Mouse (Mus musculus) heart, adult 18-20 months (tissue): ENCODE data around the gene Rasgrp3. TPM values are rescaled to one million over a fixed set of nuclear protein-coding genes. Genes with fewer than 3 reads are reported as not detected.
"Not testable (repeated sequence)": the region's sequence is repeated elsewhere in the genome, so short reads cannot be mapped to it uniquely, and the experiment has no call there.

Experiments
- DNase-seq, 2 experiments: peaks; one replicate each; pipeline ENCODE4 v3.0.0; 2021 to 2022; ENCODE audit warnings: mixed read lengths in 1 of 2
- long read RNA-seq, 2 experiments: library from polyadenylated mRNA; stranded (forward); transcript quantifications; one replicate each; pipeline ENCODE4 v2.0.0; 2021
- total RNA-seq, 2 experiments: library from RNA; stranded (reverse); gene quantifications; 2 replicates each; pipeline ENCODE4 v1.2.3; 2021

Rasgrp3 gene
- 10 to 100 TPM; 20.2 to 29.6 TPM for total RNA-seq
- long read RNA-seq, experiment 1, full-length matches to known transcripts: 3 of 10 reads
- long read RNA-seq, experiment 1, partial matches to known transcripts: 2 of 10 reads
- long read RNA-seq, experiment 1, other reads (novel, unspliced or antisense): 5 of 10 reads
- long read RNA-seq, experiment 2: 0 reads

DNA sequence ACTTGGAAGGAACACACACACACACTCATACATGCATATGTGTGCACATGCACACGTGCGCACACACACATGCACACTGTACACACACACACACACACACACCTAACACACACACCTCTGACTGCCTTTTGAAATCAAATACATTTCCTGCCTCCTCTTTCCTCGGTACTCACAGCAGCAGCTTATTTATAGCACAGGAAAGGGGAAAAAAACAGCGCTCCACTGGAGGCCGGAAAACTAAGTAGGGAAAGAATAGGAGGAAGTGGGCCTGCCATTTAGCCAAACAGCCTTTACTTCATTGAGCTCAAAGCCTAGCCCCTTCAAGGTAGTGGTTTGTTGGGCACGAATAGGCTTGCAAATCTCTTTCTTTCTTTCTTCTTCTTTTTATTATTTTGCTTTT, at the start of gene Rasgrp3:
TSS of gene Rasgrp3 (plus strand) at position 298 of the 400 bp plus-strand sequence.
- peak; percentile 65 to 82 for DNase-seq

DNA sequence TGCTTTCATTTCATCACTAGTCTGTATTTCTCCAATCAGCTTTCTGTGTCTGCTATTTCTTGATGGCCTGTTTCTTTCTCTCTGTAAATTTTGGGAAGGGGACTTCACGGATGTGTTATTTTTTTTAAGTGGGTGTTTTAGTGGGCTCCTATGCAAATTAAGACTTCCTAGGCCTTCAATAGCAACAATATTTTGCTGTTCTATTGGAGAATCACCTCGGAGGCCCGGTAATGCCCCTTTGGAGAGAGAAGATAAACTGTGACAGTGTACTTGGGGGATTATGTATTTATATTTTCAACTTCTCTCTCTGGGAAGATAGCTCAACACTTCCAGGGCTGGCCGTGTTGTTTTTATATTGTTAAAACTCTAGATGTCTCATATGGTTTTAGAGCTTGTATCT, 47.3 kb upstream of the Rasgrp3 start:
- no peak for DNase-seq

- no peak for DNase-seq
Observed at GRCm38 (mm10) chr17:75390142-75390541, 45.6 kb upstream of the Rasgrp3 start.

- DNase-seq: no peak
Observed at GRCm38 (mm10) chr17:75391429-75392192, 44.1 kb upstream of the Rasgrp3 start.

GRCm38 (mm10) chr17:75406405-75406804, 29.3 kb upstream of the Rasgrp3 start:
- peak; percentile 37 to 57 for DNase-seq

GRCm38 (mm10) chr17:75416861-75417260, 18.8 kb upstream of the Rasgrp3 start:
- DNase-seq: no peak

- no peak for DNase-seq
Observed at GRCm38 (mm10) chr17:75434152-75434551, 1.5 kb upstream of the Rasgrp3 start.

- DNase-seq: no peak
Observed at GRCm38 (mm10) chr17:75434871-75435270, 825 bp upstream of the Rasgrp3 start.

GRCm38 (mm10) chr17:75436095-75436494, 399 bp downstream of the Rasgrp3 start:
- DNase-seq: peak; percentile 40 to 42

- peak in 1 of 2 experiments; percentile 23 for DNase-seq
Observed at GRCm38 (mm10) chr17:75436819-75437218, 1.1 kb downstream of the Rasgrp3 start.

GRCm38 (mm10) chr17:75437239-75437750, 1.6 kb downstream of the Rasgrp3 start:
- peak; percentile 27 to 32 for DNase-seq

- peak; percentile 24 to 59 for DNase-seq
Observed at GRCm38 (mm10) chr17:75438162-75438561, 2.5 kb downstream of the Rasgrp3 start.

GRCm38 (mm10) chr17:75439062-75439461, 3.4 kb downstream of the Rasgrp3 start:
- DNase-seq: no peak

DNA sequence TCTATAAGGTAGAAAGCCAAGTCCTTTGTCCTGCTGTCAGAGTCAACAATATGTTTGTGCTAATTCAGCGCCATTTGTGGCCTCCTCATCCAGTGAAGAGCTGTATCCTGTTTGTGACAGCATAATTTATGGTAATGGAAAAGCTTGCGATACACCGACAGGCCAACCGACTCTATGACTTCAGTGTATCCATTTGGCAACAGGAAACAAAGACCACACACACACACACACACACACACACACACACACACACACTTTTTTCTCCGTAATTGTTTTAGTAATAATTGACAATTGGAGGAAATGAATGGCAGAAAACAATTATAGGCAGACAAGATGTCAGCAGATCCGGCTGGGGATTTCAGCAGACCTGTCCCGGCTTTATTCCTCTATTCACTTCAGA, 4.9 kb downstream of the Rasgrp3 start:
- peak; percentile 22 to 35 for DNase-seq

DNA sequence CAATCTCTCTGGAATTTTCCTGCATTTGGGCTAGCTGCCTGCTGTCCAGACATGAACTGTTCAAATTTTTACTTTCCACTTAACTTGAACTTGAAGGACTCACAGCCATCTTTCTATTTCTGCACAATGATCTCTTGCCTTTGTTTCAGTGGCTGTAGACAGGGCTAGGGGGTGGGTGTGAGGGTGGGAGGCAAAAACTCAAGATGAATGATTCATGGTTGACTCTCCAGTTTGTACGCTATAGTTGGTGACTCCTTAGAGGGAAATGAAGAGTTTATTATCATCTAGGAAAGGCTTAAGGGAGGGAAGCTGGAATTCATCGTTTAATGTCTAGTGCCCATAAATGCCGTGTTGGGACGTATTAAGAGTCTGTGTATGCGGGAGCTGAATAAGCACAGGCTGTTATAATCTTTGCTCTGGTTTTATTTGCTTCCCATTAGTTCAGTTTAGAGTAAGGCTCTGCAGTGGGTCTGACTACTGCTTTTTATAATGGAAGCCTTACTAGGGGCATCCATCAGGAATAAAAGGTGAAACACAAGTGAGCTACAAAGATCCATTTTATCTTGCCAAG, 5.6 kb downstream of the Rasgrp3 start:
- no peak for DNase-seq

- no peak for DNase-seq
Observed at GRCm38 (mm10) chr17:75442352-75442751, 6.7 kb downstream of the Rasgrp3 start.

- peak; percentile 29 to 30 for DNase-seq
Observed at GRCm38 (mm10) chr17:75443064-75443621, 7.4 kb downstream of the Rasgrp3 start.

DNA sequence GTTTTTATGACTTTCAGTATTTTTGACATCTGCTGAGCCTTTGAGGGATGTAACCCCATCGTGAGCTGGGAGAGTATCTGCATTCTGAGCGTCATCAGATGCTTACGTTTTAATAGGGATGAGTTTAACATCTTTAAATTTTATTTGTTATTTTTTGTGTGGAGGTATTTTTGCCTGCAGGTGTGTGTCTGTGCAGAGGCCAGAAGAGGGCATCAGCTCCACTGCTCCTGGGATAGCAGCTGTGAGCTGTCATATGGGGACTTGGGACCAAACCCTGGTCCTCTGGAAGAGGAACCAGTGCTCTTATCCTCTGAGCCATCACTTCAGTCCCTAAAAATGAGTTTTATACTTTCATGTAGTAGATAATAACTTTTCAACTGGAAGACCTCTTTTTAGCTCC, 12.6 kb downstream of the Rasgrp3 start:
- no peak for DNase-seq

GRCm38 (mm10) chr17:75449022-75449421, 13.3 kb downstream of the Rasgrp3 start:
- DNase-seq: no peak

GRCm38 (mm10) chr17:75452313-75452712, 16.6 kb downstream of the Rasgrp3 start:
- no peak for DNase-seq

DNA sequence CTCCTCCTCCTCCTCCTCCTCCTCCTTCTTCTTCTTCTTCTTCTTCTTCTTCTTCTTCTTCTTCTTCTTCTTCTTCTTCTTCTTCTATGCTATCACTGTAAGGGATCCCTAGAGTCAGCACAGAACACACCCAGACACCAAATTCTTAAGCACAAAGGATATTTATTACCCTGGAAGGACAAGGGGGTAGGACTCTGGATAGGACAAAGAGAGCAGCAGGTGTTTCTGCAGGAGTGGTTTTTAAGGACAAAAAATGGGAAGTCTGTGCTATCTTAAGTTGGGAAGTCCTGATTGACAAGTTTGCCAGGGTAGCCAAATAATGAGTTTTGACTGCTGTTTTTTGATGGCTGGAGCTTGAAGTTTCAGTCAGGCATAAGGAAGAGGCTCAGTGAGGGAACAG, 17.9 kb downstream of the Rasgrp3 start:
- DNase-seq: no peak

GRCm38 (mm10) chr17:75456096-75456495, 20.4 kb downstream of the Rasgrp3 start:
- DNase-seq: not testable (repeated sequence)

DNA sequence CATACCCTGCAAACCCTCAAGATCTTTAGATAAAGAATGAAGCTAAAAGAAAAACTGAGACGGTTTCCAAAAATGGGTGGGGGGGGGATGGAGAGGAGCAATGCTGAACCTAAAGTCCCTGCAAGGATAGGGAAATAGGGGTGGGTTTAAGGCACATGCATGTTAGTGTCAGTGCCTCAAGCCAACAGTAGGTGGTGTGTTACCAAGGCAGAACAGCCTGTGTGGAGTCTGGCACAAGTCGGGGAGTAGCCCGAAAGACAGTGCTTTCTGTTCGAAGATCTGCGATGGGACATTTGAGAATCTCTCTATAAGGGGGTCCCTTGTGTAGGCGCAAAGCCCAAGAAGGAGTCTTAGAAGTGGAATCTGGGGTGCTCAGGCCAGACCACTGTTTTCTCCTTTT, 24.9 kb downstream of the Rasgrp3 start:
- peak in 1 of 2 experiments; percentile 20 for DNase-seq
